Mouse (Mus musculus): ENCODE results near the gene Tymp.

The Tymp gene

DNA sequence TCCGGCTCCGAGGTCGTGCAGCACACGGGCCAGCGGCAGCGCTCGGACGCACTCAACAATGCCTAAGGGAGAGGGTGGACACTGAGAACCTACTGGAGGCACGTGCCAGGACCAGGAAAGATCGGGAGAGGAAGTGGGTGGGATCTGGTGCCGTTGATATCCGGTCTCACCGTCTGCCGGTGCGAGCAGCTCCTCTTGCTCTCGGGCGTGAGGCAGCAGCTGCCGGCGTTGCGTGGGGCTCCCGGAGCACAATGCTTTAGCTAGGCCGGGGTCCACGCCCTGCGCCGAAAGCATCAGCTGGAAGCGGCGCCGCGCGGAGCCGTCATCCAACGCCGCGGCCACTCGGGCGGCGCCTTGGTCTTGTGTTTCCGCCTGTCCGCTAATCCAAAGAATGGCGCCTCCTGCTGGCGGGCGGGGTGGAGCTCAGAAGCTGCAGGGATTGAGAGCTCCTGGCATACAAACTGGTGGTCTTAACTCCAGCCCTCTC, 3.0 kb downstream of the Tymp start, which contains the start of gene Sco2:
Sco2 (minus strand) TSS at position 85 of the 487 bp plus-strand sequence.
- peak; percentile 97 for DNase-seq

- DNase-seq: peak; percentile 89
Measured at GRCm38 (mm10) chr15:89373027-89373761, 3.6 kb downstream of the Tymp start.

DNA sequence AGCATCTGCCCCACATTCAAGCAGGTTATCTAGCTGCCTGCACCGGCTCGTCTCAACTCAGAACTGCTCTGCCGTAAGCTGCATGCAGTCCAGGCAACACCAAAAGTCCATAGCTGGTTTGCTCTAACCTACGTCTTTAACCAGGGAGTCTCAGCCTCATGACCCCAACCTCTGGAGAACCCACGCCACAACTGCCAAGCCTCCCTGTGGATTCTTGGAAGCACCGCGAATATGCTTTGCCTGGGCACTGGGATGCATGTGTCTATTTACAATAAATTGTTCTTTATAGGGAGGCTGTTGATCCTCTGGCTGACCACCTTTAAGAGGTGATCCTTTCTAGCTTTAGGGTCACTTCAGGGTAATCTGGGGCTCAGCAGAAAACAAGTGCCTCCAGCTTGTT, 4.3 kb downstream of the Tymp start:
- no peak for DNase-seq

- no peak for DNase-seq
Measured at GRCm38 (mm10) chr15:89372068-89372467, 4.8 kb downstream of the Tymp start.

DNA sequence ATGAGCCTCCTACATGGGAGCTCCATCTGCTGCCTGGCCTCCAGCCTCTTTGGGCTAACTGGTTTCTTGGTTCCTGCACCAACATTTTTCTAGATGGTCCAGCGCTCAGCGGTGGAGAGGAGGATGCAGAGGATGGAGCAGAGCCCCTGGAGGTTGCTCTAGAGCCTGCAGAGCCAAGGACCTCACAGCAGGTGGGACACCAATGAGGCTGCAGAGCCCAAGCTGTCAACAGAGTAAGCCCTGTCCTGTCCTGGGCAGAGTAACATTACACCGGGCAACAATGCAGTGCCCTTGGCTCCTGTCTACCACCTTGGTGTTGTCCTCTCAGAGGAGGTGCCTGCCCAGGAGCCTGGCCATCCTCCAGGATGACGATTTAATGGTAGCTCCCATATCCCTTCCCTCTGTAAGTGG, 11.7 kb downstream of the Tymp start:
- no peak for DNase-seq

DNA sequence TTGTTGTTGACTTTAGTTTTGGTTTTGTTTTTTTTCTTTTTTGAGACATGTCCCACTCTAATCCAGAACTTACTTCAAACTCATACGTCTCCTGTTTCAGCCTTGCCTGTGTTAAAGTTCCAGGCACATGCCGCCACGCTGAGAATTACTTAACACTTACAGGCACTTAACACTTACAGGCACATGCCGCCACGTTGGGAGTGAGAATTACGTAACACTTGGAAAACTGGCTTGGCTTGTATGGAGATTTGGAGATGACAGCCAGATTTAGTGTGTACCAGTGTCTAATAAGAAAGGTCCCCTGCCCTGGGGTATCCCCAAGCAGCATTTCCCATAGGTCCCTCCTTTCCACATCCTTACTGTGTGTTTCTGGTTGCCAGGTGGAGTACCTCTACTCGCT, 13.8 kb downstream of the Tymp start:
- no peak for DNase-seq

GRCm38 (mm10) chr15:89358784-89359183, 18.1 kb downstream of the Tymp start:
- no peak for DNase-seq

DNA sequence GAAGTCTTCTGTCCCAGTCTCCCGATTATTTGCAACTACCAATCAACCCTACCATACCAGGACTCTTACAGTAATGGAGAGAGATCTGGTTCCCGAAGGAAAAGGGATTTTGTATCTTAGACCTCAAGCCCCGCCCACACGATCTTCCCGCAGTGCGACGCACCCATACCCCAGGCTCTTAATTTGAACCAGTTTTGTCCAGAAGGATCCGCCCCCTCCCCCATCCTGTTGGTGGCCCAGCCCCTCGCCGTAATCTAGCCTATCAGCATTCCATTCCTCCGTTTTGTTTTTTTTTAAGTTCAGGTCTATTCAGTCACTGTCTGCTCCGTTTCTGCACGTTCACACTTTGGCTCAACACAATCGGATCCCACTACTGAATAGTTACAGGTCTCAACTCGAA, 20.5 kb downstream of the Tymp start:
- peak; percentile 25 for DNase-seq

GRCm38 (mm10) chr15:89355241-89356187, 21.3 kb downstream of the Tymp start, which contains the start of the genes Lmf2 and Ncaph2:
Gene Lmf2, minus strand, starts transcription at chr15:89355659.
Gene Ncaph2, plus strand, starts transcription at chr15:89355719.
- peak; percentile 97 for DNase-seq

DNA sequence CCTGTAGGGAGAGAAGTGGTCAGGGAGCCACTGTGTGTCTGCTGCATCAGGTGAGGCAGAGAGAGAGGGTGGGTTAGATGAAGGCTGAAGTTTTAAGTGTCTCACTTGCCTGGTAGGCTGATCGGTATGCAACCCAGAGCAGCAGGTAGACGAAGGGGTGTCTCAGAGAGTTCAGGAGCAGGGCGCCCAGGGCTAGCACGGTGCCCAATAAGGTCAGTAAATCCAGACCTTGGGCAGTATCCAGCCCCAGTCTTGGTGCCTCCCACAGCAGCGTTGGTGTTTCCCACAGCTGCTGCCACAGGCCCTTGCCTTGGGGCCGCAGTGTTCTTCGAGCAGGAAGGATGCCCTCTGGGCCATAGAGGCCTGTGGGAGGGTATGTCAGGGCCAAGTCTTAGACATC, 22.4 kb downstream of the Tymp start:
- no peak for DNase-seq

GRCm38 (mm10) chr15:89353837-89354236, 23.0 kb downstream of the Tymp start:
- DNase-seq: no peak

DNA sequence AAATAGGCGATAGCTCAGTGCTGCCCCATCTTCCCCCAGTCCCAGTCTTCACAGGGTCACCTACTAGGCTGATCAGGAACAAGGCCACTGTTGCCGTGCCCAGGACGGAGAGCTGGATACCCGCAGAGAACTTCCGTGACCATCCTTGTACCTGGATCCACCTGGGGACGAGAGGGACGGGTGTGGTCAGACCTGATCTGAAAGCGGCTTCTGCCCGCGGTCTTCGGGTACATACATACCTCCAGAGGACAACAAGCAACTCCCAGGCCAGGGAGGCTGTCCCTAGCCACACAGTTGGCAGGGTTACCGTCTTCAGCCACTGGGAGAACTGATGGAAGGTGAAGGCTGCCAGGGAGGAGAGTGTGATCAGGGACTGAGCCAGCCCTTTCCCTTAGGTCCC, 24.0 kb downstream of the Tymp start:
- no peak for DNase-seq

- DNase-seq: no peak
Measured at GRCm38 (mm10) chr15:89352054-89352453, 24.8 kb downstream of the Tymp start.

GRCm38 (mm10) chr15:89351302-89351701, 25.5 kb downstream of the Tymp start:
- DNase-seq: no peak

DNA sequence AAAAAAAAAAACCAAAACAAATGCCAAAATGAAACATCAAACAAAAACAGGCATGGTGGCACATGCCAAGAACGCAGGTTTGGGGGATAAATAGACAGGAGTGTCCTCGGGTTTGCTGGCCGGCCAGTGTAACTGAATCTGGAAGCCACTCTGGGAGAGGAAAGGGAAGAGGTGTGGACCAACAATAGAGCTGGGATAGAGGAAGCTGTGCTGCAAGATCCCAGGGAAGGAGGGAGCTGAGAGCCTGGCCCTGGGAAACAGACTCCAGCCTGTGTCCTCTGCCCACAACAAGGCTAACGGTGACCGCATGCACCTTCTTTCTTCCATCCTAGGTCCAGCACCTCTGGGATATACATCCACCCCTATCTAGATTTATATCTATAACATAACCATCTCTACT, 26.4 kb downstream of the Tymp start:
- no peak for DNase-seq

- DNase-seq: no peak
Measured at GRCm38 (mm10) chr15:89343325-89343724, 33.5 kb downstream of the Tymp start.

DNA sequence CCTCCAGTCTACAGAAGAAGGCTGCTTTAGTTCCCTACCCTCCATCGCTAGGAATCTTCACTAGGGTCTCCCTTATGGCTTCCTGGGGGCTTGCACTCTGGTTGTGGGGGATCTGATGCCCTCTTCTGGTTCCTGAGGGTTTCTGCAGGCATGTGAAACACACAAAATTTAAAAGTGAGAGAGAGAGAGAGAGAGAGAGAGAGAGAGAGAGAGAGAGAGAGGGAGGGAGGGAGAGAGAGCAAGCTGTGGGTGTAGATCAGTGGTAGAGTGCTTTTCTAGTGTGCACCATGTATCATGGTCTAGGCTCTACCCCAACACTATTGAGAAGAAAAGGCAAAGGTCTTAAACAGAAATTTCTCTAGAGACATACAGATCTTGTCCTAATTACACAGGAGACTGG, 35.2 kb downstream of the Tymp start:
- no peak for DNase-seq

DNA sequence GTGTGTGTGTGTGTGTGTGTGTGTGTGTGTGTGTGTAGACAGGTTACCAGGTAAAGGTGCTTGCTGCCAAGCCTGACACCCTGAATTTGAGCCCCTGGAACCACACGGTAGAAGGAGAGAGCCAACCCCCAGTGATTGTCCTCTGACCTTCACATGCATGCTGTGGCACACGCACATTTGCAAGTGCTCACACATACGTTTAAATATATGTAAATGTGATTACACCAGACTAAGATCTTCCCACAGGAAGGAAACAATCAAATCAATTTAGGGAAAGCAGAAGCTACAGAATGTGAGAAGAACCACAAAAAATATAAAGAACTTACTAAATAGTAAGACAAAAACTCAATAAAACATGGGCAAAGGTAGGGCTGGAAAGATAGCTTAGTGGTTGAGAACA, 36.7 kb downstream of the Tymp start:
- DNase-seq: no peak

GRCm38 (mm10) chr15:89339696-89340095, 37.1 kb downstream of the Tymp start:
- no peak for DNase-seq

DNA sequence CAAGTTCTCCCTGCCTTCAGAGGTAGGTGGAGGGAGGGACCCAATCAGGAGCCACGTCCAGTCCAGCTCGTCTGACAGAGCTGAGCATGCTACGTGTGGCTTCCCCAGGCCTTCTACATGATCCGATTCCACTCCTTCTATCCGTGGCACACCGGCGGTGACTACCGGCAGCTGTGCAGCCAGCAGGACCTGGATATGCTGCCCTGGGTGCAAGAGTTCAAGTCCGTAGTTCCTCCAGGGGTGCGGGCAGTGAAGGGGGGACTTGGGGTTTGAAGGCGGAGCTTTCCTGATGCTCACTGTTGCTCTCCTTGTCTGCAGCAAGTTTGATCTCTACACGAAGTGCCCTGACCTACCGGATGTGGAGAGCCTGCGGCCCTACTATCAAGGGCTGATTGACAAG, 40.4 kb downstream of the Tymp start:
- DNase-seq: peak; percentile 28

- DNase-seq: peak; percentile 35
Measured at GRCm38 (mm10) chr15:89334774-89335537, 41.9 kb downstream of the Tymp start.

DNA sequence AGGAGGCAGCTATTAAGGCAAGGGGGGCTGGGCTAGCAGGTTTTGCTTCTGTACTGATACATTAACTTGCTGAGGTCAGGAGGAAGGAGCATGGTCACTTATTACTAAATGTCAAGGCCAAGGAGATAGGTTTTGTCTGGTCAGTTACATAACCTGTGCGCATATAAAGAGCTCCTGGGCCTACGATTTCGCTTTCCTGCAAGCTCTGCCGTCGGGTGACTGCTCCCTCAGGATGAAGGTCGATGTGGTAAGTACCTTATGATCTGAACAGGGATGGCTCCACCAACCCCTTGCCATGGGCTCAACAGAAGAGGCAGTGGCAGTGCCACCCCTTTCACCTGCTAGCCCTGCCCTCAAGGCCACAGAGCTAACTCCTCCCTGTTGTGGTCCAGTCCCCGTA, 42.6 kb downstream of the Tymp start, which contains the start of gene Miox:
Miox (plus strand) TSS at position 128 of the 400 bp plus-strand sequence.
- peak; percentile 88 for DNase-seq

DNA sequence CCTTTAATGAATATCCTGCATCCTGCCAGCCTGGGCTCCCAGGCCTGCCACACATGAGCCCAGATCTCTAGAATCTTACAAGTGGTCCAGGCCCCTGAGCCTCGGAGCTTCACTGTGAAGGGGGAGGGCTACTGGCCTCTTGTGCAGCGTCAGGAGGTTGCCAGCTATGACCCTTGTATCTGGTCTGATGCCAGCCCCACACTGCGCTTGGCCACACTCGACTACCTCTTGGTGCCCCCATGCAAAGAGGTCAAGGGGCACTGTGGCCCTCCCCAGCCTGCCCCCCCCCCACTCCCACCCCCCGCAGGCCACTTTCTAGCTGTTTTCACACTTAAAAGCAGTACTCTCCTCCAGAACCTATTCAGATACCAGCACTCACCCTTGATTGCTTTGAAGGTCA, 50.4 kb downstream of the Tymp start:
- DNase-seq: peak; percentile 76

Measured in kidney, adult 18-20 months (tissue).